Mouse (Mus musculus): ENCODE measurements around the gene Rnf212.
"Not testable (repeated sequence)": the region's sequence is repeated elsewhere in the genome, so short reads cannot be mapped to it uniquely, and the experiment has no call there.

Gene Rnf212

DNA sequence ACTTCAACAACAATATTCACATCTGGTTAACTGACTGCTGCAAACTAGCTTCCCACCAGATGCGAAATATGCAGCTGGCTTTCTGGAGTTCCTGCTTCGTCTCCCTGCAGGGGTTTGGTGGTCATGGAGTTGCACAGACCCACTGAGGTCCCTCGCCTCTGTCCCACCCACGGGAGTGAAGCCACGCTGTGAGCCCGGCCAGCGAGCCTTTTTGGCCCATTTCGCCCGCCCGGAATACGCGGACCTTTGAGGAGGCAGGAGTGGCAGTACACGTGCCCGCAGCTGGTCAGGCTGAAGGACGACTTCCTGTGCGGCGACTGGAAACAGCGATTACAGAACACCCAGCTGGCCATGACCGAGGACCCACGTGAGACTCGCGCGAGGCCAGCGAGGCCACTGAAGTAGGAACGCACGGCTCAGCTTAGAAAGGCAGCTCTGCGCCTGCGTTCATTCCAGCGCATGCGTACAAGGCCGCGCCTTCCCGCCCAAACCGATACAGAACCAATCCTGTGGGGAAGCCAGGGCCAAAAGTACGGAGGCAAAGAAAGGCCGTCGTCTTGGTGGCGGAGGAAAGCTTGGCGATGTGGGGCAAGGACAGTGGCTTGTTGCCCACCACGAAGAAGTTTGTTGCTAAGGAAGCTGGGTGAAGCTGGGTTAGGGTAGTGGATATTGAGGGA is at the start of gene Rnf212:
Gene Rnf212, minus strand, starts transcription at position 353 of the 677 bp plus-strand sequence.
- DNase-seq: no peak

DNA sequence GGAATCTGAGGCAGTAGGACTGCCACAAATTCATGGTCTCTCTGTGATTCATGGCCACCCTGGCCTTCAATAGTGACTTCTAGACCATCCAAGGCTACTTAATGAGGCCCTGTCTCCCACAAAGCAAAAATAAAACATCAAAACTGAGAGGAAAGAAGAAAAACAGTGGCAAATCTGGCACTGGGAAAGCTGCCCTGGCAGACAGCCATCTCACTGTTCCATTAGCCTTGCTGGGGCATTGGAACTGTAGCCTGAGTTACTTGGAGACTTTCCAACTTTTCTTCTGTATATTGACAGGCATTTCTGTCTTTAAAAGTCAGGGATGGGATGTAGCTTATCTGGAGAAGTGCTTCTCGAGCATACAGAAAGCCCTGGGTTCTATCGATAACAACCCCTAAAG is 48.5 kb upstream of the Rnf212 start:
- DNase-seq: peak; percentile 15

DNA sequence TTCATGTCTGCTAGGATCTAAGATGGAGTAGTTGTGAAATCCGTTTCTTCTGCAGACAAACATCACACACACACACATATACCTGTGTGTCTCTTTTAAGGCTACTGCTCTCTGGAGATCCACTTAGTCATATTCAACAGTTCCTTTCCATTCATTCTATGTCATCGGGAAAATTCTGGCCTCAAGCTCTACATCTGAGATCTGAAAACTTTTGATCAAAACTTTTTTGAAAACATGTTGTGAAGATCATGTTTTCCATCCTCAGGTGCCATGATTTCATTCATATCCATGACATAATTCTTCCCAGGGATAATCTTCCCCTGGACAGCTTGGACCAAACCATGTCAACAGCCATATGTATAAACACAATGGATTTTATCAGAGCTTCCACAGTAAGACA is 34.0 kb upstream of the Rnf212 start, which contains the start of gene Vmn2r8:
Gene Vmn2r8, minus strand, starts transcription at position 101 of the 400 bp plus-strand sequence.
- DNase-seq: not testable (repeated sequence)

DNA sequence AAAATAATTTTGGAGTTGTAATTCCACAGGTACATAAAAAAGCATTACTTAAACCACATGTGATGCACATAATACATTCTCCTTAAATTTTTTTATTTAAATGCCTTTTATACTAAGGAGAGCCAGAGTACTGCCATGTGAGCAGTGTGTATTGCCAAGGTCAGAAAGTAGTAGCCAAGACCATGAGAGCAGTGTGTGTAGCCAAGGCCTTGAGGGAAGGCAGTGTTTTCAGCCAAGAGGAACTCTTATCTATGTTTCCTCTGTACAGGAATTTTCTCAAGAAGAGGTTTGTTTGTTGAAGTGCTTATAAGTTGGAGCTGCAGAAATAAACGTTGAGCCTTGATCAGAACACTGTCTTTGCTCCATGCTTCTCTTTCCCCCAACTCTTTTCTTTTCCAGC is 28.9 kb upstream of the Rnf212 start:
- peak; percentile 61 for DNase-seq

DNA sequence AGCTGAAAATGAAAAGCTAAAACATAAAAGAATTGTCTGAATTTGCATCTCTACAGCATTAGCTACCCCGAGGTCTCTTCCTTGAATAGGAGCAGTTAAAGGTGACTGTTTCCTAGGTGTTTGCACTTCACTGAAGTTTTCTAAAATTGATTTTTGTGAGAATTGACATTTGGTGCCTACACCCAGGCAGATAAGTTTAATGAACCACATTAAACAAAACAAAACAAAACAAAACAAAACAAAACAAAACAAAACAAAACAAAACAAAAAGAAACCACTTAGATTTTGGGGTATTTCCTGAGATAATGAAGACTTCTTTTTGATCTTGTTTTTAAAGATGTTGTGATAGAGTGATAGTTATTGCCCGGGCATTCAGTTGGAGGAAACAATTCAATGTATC is 20.5 kb upstream of the Rnf212 start, which contains the start of gene Tmed11:
Gene Tmed11, minus strand, starts transcription at position 101 of the 400 bp plus-strand sequence.
- not testable (repeated sequence) for DNase-seq

DNA sequence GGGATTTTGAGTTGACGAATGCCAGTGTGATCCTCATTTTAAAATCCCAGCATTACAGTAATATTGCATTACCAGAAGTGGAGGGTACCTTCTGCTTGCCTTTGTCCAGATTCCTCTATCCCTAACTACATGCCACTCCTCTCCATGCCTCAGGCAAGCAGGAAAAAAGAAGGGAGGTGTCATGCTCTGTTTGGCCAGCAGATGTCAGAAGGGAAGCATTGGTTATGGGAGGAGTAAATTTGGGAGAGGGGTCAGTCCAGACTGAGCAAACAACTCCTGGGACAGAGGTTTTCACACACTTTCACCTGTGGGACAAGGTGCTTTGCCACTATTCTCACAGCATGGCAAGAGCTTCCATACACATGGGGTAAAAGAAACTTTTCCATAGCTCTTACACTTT is 15.6 kb upstream of the Rnf212 start:
- DNase-seq: peak; percentile 64

DNA sequence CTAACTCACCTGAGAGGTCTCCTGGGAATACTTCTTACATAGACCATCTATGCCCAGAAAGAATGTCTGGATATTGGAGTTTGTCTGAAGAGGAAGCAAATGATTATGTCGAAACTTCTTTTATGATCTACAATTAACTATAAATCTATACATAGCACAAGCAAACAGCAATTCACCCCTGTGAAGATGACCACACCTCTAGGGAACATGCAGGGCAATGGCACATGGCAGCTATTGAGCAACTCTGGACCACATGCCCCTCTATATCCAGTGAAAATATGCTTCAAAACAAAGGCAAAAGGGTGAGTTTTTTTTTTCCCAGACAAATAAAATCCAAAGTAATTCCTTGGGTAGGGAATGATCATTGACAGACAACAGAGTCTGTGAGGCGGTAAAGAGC is 14.8 kb downstream of the Rnf212 start:
- DNase-seq: no peak

DNA sequence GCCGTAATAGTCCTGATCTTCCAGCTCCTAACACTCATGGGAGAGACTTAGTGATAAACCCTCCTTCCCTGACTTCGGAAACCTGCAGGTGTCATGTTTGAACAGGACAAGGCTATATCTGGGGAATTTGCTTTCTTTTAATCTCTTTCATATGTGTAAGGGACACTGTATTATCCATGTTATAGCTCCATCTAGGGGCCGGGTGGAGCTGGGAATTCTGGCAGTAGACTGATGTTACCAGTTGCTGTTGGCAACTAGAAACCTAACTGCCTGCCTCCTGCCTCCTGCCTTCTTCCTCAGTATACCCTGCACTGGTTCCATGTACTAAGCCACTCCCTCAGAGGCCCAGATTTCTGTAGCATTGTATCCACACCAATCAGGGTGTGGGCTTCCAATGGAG is 16.4 kb downstream of the Rnf212 start:
- DNase-seq: peak; percentile 55

DNA sequence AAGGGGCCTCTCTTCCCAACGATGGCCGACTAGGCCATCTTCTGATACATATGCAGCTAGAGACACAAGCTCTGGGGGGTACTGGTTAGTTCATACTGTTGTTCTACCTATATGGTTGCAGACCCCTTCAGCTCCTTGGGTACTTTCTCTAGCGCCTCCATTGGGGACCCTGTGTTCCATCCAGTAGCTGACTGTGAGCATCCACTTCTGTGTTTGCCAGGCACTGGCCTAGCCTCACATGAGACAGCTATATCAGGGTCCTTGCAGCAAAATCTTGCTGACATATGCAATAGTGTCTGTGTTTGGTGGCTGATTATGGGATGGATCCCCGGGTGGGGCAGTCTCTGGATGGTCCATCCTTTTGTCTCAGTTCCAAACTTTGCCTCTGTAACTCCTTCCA is 23.5 kb downstream of the Rnf212 start:
- DNase-seq: not testable (repeated sequence)

DNA sequence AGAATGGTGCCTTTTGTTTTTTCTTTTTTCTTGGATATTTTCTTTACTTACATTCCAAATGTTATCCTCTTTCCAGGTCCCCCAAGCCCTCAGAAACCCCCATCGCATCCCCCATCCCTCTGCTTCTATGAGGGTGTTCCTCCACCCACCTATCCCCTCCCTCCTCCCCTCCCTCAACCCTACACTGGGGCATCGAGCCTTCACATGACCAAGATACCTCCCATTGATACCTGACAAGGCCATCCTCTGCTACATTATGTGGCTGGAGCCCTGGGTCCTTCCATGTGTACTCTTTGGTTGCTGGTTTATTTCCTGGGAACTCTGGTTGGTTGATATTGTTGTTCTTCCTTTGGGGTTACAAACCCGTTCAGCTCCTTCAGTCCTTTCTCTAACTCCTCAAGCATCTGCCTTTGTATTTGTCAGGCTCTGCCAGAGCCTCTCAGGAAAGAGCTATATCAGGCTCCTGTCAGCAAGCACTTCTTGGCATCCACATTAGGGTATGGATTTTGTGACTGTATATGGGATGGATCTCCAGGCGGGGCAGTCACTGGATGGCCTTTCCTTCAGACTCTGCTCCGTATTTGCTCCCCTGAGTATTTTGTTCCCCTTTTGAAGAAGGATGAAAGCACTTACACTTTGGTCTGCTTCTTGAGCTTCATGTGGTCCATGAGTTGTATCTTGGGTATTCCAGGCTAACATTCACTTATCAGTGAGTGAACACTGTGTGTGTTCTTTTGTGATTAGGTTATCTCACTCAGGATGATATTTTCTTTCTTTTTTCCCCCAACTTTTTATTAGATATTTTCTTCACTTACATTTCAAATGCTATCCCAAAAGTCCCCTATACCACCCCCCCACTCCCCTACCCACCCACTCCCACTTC is 24.2 kb downstream of the Rnf212 start:
- DNase-seq: no peak

DNA sequence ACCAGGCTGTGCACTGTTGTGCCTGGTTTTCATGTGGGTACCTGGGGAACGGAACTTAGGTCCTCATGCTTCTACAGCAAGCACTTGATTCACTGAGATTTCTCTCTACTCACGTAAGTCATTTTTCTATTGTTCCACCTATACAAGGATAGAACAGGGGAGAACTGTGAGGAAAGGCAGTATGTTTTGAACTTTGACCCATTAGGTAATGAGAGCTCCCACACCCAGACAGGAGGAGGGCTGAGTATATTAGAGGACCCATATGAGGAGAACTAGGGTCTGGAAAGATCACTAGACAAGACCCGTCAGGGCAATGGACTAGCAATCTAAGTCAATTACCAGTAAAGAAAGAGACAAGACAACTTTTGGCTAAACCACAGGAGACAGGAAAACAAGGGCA is 30.2 kb downstream of the Rnf212 start:
- DNase-seq: no peak

DNA sequence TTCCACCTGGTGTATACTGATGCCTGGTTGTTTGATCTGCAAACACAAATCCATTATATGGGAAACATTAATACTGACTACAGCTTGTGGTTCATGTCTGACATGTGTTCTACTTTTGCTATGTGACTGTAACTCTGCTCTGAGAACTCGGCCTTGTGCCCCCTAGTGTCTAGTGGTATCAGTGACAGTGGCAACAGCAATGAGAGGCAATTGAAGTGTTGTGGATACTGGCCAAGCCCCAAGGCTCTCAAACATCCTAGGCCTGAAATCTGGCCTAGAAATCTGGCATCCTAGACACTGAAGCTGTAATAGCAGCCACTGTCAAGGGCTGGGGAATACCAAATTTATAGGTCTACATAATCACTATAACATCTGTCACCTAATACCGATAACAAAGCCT is 30.9 kb downstream of the Rnf212 start:
- DNase-seq: peak; percentile 10

DNA sequence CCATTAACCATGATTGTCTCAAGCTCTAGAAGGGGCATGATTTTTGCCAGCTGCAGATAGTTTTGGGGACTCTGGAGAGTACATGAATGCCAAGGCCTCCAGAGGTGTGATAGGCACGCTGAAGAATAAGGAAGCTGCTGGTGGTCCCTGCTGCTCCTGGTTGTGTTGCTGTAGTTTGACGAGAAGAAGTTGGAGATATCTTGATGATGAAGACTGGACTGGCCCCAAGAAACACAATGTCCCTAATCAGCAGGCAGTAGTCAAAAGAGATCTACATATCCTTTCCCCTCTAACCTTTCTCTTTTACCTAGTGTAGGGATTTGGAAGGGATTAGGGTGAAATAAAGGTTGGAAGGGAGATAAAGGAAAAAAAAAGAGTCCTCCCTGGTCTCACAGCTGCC is 32.2 kb downstream of the Rnf212 start:
- DNase-seq: no peak

DNA sequence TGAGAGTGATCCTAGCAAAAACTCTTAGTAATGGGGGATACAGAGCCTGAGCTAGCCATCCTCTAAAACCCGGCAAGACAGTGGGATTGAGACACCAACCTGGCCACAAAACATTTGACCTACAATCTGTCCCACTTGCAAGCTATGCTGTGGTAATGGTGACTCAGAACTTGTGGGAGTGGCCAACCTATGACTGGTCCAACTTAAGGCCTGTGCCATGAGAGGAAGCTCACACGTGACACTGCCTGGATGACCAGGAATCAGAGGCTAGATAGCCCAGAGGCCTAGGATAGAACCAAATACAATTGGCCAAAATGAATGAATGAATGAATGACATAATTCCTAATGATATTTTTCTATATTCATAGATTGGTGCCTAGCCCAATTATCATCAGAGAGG is 32.9 kb downstream of the Rnf212 start:
- no peak for DNase-seq

DNA sequence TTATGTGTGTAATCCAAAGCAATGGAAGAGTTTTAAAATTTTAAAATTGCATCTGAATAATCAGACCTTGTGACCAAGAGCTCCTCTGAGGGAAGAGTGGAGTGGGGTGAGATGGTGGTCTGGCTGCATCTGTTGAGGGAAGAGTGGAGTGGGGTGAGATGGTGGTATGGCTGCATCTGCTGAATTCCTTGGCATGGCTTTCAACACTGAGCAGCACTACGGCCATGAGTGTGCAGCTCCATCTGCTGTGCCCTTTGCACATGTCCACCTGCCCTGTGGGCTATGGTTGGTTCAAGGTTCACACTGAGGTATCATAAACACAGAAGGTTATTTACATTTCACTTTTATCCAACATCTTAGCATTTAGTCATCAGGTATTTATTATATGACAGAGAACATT is 47.4 kb downstream of the Rnf212 start:
- no peak for DNase-seq

DNA sequence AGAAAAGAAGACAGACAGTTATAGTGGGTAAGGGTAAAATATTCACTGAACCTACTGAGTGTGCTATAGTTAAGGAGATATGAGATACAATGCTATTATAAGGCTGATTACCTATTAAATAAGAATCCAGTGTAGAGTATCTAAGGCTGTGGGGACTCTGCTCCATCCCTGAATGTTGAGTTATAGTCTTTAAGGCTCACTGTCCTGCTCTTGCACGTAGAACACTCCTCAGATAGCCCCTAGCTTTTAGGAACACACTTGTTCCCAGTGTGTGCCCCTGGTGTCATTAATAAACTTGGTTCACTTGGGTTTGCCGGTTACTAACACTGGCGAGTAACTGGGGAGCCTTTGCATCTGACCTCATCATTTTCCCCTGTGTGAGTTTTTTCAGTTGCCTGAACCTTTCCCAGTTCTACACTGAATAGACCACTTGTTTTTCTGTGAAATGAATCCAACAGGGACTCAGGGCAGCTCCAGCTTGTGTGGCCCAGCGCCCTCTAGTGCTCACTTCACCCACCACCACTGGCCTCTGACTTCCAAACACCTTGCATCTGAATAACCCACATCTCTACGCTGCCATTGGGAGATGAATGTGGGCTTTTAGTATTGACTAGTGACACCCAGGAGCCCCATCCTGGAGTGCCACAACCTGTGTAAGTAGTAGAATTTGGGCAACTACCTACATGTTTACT is 48.1 kb downstream of the Rnf212 start:
- DNase-seq: peak; percentile 89

DNA sequence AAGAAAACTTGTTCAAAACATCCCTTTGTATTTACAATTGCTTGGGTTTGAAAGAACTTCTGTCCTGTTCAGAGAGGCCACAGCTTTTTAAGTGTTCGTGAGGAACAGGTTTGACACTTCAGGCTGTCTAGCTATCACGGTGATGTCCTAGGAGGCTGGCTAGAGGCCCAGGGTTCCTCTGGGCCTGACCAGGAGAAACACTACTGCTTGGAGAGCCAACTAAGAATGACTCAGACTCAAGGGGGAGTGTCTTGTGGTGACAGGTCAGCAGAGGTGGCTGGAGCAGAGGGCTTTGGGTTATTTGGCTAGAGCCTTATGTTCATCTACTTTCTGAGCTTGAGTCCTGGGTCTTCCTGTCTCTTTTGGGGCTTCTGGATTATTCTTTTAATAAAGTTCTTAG is 50.8 kb downstream of the Rnf212 start:
- peak; percentile 12 for DNase-seq

DNA sequence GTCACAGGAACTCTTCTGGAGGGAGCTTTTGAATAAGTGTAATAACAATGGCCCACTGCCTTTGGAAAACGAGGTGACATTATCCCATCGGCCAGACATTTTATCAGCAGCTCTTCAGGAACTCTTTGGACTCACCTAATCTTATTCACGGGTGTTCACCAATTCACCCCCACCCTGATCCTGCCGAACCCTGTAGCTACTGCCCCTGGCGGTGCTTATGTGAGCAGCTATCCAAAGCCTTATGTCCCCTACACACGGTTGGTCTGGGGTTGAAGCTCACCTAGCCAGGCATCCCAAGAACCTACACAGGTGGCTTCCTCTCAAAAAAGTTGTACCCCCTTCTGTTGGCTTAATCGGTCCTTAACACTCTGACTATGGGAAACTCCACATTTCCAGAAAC is 55.0 kb downstream of the Rnf212 start:
- no peak for DNase-seq

DNA sequence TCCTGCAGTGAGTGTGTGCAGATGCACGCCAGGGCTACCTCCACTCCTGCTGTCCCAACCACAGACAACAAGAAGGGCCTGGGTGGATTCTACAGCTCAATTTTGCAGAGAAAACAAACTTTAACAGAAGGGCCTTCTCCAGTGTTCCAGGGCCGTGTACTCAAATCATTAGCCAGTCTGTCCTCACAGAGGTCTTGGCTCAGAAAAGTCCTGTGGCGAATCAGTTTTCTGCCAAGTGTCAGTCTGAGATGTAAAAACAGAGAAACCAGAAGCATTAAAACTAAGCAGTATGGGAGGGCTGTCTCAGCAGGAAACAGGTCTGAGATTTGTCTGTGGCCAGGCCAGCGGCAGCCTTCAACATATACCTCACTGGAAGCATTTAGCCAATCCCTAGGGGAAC is 56.7 kb downstream of the Rnf212 start:
- DNase-seq: no peak

DNA sequence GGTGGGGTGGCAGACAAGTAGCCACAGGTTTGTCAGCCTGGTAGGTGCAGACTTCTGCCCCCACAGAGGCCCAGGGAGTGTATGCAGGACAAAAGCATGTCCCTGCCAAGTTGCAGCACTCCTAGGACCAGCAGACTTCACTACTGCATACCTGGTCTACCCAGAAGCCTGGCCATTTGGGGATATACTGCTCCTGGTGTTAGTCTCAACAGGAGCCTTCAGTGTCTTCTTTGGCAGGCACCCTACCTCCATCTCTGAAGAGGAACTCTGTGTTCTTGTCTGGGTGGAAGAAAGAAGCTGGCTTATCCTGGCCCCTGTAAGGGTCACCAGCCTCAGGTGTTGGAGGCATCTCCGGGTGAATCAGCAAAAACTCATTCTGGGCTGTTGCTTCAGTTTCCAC is 58.8 kb downstream of the Rnf212 start:
- DNase-seq: no peak

DNA sequence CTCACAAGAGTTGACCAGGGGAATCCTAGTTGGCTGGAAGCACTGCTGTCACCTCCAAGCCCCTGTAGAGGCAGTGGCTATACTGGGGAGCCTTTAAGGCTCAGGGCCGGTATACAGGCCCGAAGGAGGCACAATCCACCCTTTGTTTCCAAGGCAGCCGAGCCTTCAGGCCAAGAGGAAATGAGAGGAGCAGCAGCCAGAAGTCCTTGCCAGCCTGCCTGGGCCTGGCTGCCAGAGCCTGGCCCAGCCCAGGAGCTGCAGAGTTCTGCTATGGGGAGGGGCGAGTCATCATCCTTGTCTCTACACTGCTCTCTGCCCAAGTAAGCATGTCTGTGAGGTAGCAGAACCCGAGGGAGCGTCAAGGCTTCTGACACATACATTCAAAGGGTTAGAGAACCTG is 60.6 kb downstream of the Rnf212 start:
- DNase-seq: peak; percentile 56

DNA sequence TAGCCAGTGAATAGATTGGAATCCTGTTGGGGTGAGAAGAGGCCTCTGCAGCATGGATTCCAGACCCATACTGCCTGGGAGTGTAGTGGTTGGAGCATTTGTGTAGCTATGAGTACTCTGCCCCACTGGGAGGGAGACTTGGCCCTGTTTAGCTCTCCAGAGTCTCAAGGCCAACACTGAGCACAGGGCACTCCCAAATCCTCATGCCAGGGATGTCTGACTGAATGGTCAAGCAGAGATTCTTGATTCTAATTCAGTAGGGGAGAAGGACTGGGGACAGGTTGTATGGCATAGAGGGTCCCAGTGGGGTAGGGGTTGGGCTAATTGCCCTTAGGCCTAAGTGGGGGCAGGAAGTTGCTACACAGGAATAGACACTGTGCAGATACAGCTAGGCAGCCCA is 61.1 kb downstream of the Rnf212 start:
- no peak for DNase-seq

DNA sequence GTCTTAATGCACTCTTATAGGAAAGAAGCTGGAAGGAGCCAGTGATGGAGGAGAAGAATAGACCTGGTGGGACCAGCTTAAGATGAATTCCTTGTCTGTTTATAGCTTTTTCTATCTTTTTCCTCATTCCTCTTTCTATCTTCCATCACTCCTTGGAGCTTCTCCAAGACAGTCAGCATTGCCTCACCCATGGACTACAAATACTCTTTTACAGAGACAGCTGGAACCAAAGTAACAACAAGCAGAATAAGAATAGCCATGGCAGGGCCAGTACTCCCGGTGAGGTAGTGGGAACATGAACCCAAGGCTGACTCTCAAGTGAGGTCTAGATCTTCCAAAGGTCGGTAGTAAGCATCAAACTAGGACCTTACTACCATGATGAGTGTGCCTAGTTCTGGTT is 61.7 kb downstream of the Rnf212 start:
- DNase-seq: no peak

DNA sequence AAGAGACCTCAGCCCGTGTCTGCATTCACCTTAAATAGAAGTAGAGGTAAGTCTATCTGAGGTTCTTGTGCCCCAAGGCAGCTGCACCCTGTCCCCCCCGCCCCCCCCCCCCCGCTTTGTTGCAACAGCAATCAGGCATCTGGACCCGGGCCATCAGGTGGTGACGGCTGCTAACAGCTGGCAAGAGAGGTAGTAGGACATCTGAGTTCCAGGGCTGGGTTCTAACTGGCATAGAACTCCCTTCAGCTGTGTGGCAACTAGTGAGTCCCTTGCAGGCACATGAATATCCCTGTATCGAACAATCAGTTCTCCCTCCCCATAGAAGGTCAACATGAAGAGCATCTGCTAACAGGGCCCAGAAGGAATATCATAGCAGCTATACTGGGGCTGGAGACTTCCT is 62.8 kb downstream of the Rnf212 start:
- no peak for DNase-seq
